Mouse (Mus musculus) urinary bladder, postnatal 36 days (tissue): ENCODE data around the gene Pla2g6.

Experiments used
- DNase-seq, 2 experiments: peaks; one replicate each; pipeline ENCODE4 v3.0.0; 2022; ENCODE audit warnings: low spot score in 2 of 2, mixed read lengths in 1 of 2

The Pla2g6 gene

DNA sequence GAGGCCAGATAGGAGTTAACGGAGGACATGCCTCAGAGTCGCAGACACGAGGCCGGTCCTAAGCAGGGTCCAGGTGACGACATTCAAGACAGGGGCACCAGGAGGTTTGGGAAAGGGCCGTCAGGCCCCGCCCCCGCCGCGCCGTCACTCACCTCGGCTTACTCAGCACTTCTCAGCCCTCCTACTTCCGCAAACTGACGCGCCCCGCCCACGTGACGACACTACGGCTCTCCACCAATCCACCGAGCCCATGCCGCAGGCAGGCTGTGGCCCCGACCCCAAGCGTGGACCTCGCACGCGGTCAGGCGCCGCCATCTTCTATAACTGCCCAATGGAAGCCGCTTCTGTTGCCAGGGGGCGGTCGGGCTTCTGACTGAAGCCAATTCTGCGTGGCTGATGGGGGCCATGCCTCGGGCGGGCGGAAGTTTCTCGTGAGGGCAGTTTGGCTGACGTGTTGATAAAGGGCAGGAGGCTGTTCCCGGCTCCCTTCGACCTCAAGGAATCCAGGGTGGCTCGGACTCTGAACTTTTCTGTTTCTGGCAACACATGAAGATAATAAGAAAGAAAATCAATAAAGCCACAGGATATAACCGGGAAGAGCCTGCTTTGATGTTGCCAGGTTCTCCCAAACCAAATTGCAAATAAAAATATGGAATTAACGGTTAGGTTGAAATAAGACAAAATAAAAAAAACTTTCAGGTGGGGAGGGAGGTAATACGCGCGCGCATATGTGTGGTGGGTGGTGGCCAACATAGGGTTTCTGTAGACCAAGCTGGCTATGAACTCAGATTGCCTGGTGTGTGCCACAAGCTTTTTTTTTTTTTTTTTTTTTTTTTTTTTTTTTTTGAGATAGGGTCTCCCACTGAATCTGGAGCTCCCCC is at the start of gene Pla2g6:
Gene Pla2g6 (minus strand): TSS at position 333 of the 881 bp plus-strand sequence.
- DNase-seq, result peak; percentile 97 to 99

DNA sequence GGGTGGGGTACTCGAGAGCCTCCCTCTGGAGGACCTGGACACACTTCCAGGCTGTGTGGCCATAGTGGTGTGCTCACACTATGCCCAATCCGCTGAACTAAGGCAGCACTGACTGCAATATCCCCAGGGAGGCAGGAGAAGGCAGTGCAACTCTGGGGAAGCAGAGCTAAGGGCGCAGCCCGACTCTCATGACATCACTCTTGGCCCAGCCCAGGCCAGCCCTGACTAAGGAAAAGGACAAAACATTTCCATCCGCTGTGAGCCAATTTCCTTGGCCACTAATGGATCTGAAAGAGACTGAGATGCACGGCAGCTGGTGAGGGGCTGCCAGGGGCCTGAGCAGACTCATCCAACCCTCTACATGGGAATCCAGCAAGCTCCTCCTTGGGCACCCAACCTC is 49.5 kb upstream of the Pla2g6 start:
- DNase-seq, result peak; percentile 50 to 84

GRCm38 (mm10) chr15:79374760-79375159 is 46.6 kb upstream of the Pla2g6 start:
- no peak for DNase-seq

DNA sequence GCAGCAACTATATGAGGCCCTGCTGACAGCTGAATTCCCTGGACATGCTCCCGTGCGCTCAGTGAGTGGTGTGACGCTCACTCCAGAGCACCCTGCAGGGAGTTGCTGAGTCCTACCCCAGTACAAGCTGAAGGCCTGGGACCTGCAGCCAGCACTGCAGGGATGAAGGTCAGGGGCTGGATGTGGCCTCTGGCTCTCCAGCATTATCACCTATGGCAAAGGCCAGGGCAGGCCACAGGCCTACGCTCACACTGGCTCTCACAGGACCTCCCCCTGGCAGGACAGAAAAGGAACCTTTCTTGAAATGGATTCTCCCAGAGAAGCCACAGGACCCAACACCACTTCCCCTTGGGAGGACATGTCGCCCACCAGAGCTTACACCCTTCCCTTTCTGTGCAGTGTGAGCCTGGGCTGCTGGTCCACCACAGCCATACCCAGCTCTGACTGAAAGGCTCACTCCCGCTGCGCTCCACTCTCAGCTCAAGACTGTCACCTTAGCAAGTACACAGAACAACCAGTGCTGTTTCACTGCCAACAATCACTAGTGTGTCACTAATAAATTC is 42.2 kb upstream of the Pla2g6 start:
- no peak for DNase-seq

DNA sequence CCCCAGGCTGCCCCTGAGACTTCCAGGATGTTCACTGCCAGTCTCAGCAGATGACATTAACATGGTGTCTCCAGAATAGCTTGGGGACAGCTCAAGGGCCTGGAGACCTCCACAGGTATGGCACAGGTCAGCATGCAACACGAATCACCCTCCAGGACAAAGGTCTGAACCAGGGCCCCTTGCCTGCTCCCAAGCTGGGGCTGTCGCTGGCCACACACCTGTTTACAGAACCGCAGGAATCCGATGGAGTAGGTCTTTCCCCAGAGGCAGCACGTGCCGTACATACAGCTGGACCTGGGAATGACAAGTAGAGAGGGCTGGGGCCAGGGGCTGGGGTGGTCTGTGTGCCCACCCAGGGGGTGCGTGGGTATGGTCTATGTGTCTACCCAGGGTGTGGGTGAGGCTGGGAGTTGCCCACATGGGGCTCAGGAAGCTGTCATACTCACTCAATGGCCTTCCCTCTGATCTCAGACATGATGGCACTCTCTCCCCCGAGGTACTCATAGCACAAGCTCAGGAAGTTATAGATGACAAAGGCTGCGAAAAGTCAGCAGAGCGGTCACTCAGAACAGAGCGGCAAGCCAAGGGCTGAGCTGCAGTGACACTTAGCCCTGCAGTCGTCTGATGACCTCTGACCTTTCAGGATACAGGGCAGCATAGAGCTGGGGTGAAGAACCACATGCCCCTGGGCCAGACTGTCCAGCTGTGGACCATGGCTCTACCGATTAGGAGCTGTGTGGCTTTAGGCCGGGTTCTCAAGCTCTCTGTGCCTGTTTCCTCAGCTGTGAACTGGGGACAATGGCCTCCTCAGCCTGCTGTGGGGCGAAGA is 41.5 kb upstream of the Pla2g6 start:
- DNase-seq, result no peak

DNA sequence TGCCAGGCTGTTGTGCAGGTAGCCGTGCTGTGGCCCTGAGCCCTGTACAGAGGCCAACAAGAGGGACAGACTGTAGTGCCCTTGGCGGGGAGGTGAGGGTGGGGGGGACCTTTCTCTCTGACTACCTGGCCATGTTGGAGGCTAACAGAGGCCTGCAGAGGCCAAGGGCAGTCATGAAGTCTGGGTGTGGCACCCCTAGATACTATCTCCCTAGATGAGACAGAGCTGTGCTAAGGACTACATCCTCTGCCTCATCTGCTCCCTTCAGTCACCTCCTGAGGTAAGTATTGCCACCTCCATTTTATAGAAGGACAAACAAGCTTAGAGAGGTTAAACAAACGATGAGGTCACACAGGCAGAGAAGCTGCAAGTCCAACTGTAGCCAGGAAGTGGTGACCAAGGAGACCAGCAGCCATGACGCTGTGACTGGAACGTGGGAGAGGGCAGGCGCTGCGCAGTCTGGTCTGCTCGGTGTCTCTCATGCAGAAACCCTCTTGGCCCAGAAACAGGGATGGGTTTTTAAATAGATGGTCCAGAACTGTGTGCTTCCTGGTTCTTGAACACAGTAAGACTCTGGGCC is 40.8 kb upstream of the Pla2g6 start:
- peak; percentile 46 to 48 for DNase-seq

GRCm38 (mm10) chr15:79368313-79368811 is 40.2 kb upstream of the Pla2g6 start:
- DNase-seq, result peak; percentile 79 to 85

GRCm38 (mm10) chr15:79366402-79366801 is 38.2 kb upstream of the Pla2g6 start:
- no peak for DNase-seq

GRCm38 (mm10) chr15:79365068-79365467 is 36.9 kb upstream of the Pla2g6 start:
- DNase-seq, result no peak

GRCm38 (mm10) chr15:79364120-79364519 is 35.9 kb upstream of the Pla2g6 start:
- DNase-seq, result no peak

- no peak for DNase-seq
Measured at GRCm38 (mm10) chr15:79361023-79361422, 32.8 kb upstream of the Pla2g6 start.

GRCm38 (mm10) chr15:79360371-79360770 is 32.2 kb upstream of the Pla2g6 start:
- DNase-seq, result no peak

DNA sequence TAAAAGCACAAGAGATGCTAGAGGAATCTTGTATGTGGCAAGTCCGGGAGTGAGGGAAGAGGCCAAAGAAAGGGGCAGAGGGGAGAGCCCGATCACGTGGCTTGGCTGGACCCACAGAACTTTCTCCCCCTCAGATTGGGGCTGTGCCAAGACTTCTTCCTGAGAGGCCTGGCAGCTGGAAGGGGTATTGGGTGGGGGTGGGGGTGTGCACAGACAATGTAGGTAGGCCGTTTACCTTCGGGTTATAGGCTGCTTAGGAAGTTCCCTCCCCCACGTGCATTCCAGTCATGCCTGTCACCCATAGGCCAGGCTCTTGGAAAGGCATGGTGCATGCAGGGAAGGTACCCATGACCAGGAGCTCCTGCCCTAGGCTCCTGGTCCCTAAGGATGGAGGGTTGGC is 31.8 kb upstream of the Pla2g6 start:
- no peak for DNase-seq

GRCm38 (mm10) chr15:79357974-79358690 is 29.9 kb upstream of the Pla2g6 start:
- DNase-seq, result no peak

DNA sequence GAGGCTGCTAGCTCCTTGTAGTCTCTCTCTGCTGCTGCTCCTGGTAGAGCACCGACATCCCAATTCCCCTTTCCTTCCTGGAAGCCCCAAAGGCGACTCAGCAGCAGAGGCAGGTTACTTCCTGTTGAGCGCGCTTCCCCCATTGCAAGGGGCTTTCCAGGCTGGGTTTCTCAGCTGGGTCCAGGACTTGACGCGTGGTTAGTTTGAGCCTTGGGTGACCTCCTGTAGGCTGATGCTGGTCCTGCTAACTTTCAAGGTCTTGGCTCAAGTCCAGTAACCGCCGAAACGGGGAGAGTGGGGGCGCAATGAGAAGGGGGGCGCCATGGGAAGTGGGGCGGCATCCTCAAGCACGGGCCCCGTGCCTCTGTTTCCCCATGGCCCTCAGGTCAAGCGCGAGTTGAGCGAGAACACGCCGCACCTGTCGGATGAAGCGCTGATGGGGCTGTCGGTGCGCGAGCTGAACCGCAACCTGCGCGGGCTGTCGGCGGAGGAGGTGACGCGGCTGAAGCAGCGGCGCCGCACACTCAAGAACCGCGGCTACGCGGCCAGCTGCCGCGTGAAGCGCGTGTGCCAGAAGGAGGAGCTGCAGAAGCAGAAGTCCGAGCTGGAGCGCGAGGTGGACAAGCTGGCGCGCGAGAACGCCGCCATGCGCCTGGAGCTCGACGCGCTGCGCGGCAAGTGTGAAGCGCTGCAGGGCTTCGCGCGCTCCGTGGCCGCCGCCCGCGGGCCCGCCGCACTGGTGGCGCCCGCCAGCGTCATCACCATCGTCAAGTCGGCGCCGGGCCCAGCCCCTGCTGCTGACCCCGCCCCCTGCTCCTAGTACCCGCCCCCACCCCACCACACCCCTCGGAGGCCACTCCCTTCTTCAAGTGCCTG is 29.1 kb upstream of the Pla2g6 start:
- DNase-seq, result peak in 1 of 2 experiments; percentile 71

DNA sequence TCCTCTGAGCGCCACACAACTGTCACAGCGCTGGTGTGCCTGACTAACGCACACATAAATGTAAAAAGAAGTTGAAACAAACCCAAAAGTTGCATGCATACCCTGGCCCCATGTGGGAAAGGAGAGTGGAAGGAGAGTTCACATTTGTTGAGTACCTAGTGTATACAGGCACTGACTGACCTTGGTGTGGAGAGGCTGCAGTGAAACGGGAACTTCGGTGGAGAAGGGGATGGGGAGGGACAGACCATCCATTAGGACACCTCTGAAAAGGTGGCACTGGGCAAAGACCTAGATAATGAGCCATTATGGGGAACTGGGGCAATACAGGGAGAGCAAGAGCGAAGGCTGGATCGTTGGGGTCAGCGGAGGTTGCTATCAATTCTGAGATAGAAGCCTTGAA is 28.3 kb upstream of the Pla2g6 start:
- DNase-seq, result no peak

- no peak for DNase-seq
Measured at GRCm38 (mm10) chr15:79354619-79355018, 26.4 kb upstream of the Pla2g6 start.

DNA sequence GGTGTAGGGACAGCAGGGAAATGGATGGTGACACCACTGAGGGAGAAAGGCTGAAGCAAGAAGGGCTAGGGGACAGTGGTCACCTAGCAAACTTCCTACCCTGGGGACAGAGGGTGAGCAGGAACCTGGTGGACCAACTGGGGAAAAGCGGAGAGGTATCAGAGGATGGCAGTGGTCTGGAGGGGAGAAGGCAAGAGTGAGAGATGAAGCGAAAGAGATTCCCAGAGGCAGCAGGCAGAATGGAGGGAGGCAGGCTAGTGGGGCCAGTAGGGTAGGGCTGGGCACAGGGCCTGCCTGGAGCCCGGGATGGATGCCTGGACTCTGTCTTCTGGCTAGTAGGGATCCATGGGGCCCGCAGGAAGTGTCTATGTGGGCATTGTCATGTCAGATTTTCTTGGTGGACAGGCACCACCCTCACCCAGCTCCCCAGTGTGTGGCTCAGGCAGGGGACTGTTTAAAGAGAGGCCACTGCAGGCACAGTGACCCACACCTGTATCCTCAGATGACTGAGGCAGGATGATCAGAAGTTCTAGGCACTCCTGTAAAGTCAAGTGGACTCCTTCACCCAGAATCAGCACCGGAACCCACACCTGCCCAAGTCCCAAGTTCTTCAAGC is 25.6 kb upstream of the Pla2g6 start:
- DNase-seq, result no peak

- no peak for DNase-seq
Measured at GRCm38 (mm10) chr15:79352479-79352878, 24.3 kb upstream of the Pla2g6 start.

DNA sequence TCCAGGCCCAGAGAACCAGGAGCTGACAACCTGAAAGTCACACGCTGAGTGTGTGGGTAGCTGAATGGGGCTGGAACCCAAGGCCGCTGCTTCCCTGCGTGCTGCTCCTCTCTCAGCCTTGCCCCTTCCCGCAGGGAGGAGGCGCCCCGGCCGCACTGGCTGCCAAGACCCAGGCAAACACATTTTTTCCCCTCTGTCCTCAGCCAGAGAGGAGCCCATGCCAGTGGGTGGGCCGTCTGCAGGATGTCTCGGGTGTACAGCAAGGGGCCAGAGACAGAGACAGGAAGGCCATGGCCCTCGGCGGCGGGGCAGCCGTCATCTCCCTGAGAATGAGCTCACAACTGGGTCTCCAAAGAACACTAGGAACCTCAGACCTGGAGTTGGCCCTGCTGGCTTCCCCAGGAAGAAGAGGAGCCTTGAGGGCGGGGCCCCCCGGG is 23.2 kb upstream of the Pla2g6 start:
- DNase-seq, result peak in 1 of 2 experiments; percentile 65
